Comparison of ENCODE assay signal across 10 mouse cellular contexts in genomic region chr4:109475078-109475477, GRCm38 (mm10). TPM values are rescaled to one million over a fixed set of nuclear protein-coding genes. Genes with fewer than 3 reads are reported as not detected.
A peak's percentile ranks its signal among the peaks of the same experiment; 100 is the strongest.
DNase-seq lines count a peak whose midpoint lies in the region; ATAC-seq and TF ChIP-seq lines count a peak whose summit lies in the region.
"Had no signal": no experiment of that assay in that cellular context is flagged by ENCODE, and none has a peak within 500 bp of the region (broad histone marks: within the 10 kb centered on the region; RNA-seq: fewer than 3 reads in every experiment).

No protein-coding gene starts in this region.

- H3K9me3 ChIP-seq in embryonic facial prominence, embryonic 14.5 days (ENCODE audit: control insufficient read depth, low read length), result no peaks in the 10 kb centered on the region
- no peaks in the 10 kb centered on the region for H3K9me3 ChIP-seq in intestine, embryonic 15.5 days

- H3K4me1 ChIP-seq in embryonic facial prominence, embryonic 14.5 days (ENCODE audit: control insufficient read depth, insufficient read depth, low read length), result peaks cover 7% of the 10 kb centered on the region
- peaks cover 3% of the 10 kb centered on the region; the same call in 1 of the 2 replicates for H3K4me1 ChIP-seq in intestine, embryonic 15.5 days (replicated peaks)

- peaks cover 13% of the 10 kb centered on the region for H3K36me3 ChIP-seq in embryonic facial prominence, embryonic 14.5 days (ENCODE audit: control insufficient read depth, insufficient read depth, low read length)
- no peaks in the 10 kb centered on the region for H3K36me3 ChIP-seq in intestine, embryonic 15.5 days

- TF ChIP-seq CTCF in left cerebral cortex, adult 2 months (IDR thresholded peaks at IDR 0.05), result no peak

- intact Hi-C loops in left cerebral cortex, adult 2 months (cut with DNase I), result loop anchor here (2.0 to 5.0 kb wide), 2 partner anchors 18 to 38 kb away; no protein-coding TSS in a partner anchor
- intact Hi-C loops in left cerebral cortex, postnatal 10 days (cut with DNase I), result no loop called here

- ATAC-seq in embryonic facial prominence, embryonic 14.5 days (ENCODE audit: low read depth), result no peak
- ATAC-seq in intestine, embryonic 15.5 days, result no peak

- no peaks in the 10 kb centered on the region for H3K27me3 ChIP-seq in embryonic facial prominence, embryonic 14.5 days (replicated peaks; ENCODE audit: control insufficient read depth, insufficient read depth, low read length)
- H3K27me3 ChIP-seq in intestine, embryonic 15.5 days (replicated peaks), result no peaks in the 10 kb centered on the region

- H3K9ac ChIP-seq in embryonic facial prominence, embryonic 14.5 days (ENCODE audit: low read depth, low read length), result peak overlapping the region; percentile 98
- H3K9ac ChIP-seq in intestine, embryonic 15.5 days, result no peak overlapping the region

- DNase-seq in left cerebral cortex, adult 2 months (ENCODE audit: extremely low spot score in 1 of 2, low spot score in 2 of 2), result no peak
- DNase-seq in left cerebral cortex, postnatal 10 days (ENCODE audit: extremely low spot score in 1 of 2, low spot score in 2 of 2), result no peak
- DNase-seq in embryonic facial prominence, embryonic 14.5 days (ENCODE audit: low spot score), result no peak
- peak; percentile 4 for DNase-seq in naive thymus-derived CD4-positive, alpha-beta T cell, adult 2 months (ENCODE audit: low read depth)
- no peak for DNase-seq in layer of hippocampus, postnatal 14 days (ENCODE audit: low spot score in 2 of 2)
- DNase-seq in right cerebral cortex, postnatal 10 days (ENCODE audit: low spot score in 2 of 2), result no peak
- DNase-seq in embryo, embryonic 10 days (ENCODE audit: low spot score), result no peak
- DNase-seq: adrenal gland, postnatal 36 days; kidney, postnatal 36 days had no signal

- WGBS in embryonic facial prominence, embryonic 14.5 days, result 50% methylated on average over 2 of the region's 2 CpGs
- WGBS in intestine, embryonic 15.5 days, result 48% methylated on average over 2 of the region's 2 CpGs

- H3K27ac ChIP-seq in left cerebral cortex, adult 2 months, result no peak overlapping the region
- no peak overlapping the region for H3K27ac ChIP-seq in embryonic facial prominence, embryonic 14.5 days (replicated peaks; ENCODE audit: low read depth, low read length)
- no peak overlapping the region for H3K27ac ChIP-seq in intestine, embryonic 15.5 days

- H3K4me2 ChIP-seq in embryonic facial prominence, embryonic 14.5 days (ENCODE audit: low read depth, low read length), result peak overlapping the region; percentile 76
- peak overlapping the region; percentile 71 for H3K4me2 ChIP-seq in intestine, embryonic 15.5 days (replicated peaks)

- H3K4me3 ChIP-seq in left cerebral cortex, adult 2 months, result peak overlapping the region; percentile 71
- peak overlapping the region; percentile 96 for H3K4me3 ChIP-seq in embryonic facial prominence, embryonic 14.5 days (ENCODE audit: low read depth, low read length)
- peak overlapping the region; percentile 90; the same call in 1 of the 2 replicates for H3K4me3 ChIP-seq in intestine, embryonic 15.5 days (replicated peaks)

RNA-seq across cellular contexts. Expression of gene Rnf11, which starts 9.4 kb away (rescaled TPM):
- 100 to 1,000 TPM; 206 to 213 TPM for total RNA-seq in left cerebral cortex, adult 2 months (2021)
- total RNA-seq in left cerebral cortex, postnatal 10 days (2021), result 100 to 1,000 TPM; 188 to 189 TPM
- polyA plus RNA-seq in embryonic facial prominence, embryonic 14.5 days (2014; fragmentation: Nextera tagmentation; extraction: Ambion mirVana), result 75.1 and 76.1 TPM in 2 replicates
- 30.5 and 32.0 TPM in 2 replicates for polyA plus RNA-seq in intestine, embryonic 15.5 days (2015; fragmentation: Nextera tagmentation; extraction: Ambion mirVana)
- total RNA-seq in layer of hippocampus, postnatal 14 days (2021), result 100 to 1,000 TPM; 171 to 186 TPM

RNA-seq across cellular contexts. Expression of gene 4930522H14Rik, which starts 56.0 kb away (rescaled TPM):
- total RNA-seq in left cerebral cortex, adult 2 months (2021), result not detected
- not detected for total RNA-seq in left cerebral cortex, postnatal 10 days (2021)
- not detected in 2 replicates for polyA plus RNA-seq in embryonic facial prominence, embryonic 14.5 days (2014; fragmentation: Nextera tagmentation; extraction: Ambion mirVana)
- not detected in 2 replicates for polyA plus RNA-seq in intestine, embryonic 15.5 days (2015; fragmentation: Nextera tagmentation; extraction: Ambion mirVana)
- total RNA-seq in layer of hippocampus, postnatal 14 days (2021), result not detected
- total RNA-seq: adrenal gland, postnatal 36 days had no signal
